Mouse (Mus musculus): Measurements from ENCODE around the gene Rtn4.

The Rtn4 gene

DNA sequence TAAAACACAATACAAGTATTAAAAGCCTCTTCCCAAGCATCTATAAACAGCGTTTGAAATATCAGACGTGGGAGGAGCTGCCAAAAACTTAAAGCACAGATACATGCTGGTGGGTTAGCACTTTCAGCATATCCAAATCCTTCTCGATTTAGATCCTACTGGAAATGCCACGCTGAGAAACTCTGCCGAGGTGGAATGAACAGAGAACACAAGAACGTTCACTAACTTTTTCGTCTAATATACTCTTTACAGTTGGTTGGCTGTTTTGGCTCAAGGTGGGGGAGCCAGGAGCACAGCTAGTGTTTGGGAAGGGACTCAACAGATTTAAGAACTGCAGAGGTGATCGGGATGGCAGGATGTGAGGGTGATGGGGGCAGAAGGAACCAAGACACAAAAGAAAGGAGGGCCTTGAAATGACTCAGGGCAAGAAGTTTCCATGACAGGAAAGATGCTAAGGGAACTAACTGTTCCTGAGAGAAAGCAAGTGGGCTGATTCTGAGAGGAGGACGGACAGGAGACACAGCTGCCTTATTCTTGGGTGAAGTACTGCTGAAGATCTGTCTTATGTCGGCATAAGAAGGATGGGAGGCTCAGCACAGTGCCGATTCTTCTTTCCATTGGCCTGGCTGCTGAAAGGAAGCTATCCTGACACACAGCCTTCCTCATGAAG, 73.7 kb downstream of the Rtn4 start:
- DNase-seq, result no peak

DNA sequence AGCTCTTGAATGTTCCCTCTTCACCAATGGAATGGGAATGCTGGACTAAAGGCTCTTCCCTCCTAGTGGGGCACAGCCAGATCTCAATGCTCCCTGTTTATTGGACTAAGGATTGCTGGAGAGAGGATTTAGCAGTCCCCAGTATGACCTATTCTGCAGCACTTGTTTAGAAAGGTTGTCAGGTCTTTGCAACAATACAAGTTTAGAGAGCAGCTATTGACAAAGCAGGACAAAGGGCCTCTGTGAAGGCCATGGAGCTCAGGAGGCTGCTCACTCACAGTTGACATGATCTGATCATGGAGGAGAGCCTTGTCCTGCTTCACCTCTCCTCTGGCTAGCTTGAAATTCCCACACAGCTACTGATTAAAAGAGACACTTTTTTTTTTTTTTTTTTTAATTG, 75.8 kb downstream of the Rtn4 start:
- DNase-seq, result no peak

DNA sequence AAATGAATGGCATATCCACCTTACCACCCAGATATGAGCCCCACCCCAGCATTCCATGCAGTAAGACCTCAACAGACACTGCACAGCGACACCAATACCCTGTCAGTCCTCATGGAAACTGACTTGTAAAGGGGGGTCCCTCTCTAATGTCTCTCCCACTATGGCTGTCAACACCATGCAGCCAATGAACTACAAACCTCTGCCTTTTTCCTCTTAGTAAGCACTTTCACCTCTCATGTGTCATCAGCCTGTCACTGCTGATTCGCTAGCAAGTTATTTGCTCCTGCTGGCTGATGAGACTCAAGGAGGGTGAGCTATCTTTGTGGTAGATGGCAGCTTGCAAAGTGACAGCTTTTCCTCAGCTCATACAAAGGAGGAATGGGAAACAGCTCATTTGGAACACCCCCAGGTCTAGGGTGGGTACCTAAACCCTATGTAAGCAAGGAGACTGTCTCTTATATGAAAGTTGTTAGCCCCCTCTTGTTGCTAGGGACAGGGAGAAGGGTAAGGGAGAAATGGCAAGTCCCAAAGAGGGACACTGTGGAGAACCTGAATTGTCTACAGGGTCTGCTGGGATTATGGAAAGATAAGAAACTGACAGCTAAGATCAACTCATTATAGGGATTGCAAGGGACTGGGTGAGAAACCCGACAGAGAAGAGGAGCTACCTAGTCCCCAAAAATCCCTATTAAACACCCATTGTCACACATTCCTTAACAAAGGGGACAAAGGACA, 78.1 kb downstream of the Rtn4 start:
- no peak for DNase-seq

DNA sequence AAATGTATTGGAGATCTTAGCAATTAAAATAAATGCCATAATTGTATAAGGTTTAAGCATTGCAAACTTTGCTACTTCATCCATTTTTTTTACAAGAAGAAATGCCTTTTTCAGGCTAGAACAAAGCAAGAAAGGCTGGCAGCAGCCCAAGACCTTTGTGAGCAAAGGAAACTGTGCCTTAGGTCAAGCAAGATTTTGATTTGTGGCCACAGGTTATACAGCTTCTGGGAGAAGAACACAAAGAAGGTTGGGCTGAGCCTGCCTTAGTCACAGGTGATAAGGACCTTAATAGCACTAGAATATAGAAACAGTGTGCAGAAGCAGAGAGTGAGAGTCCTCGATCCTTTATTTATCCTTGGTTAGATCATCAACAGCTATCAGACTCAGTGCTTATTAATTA, 79.5 kb downstream of the Rtn4 start:
- DNase-seq, result no peak

DNA sequence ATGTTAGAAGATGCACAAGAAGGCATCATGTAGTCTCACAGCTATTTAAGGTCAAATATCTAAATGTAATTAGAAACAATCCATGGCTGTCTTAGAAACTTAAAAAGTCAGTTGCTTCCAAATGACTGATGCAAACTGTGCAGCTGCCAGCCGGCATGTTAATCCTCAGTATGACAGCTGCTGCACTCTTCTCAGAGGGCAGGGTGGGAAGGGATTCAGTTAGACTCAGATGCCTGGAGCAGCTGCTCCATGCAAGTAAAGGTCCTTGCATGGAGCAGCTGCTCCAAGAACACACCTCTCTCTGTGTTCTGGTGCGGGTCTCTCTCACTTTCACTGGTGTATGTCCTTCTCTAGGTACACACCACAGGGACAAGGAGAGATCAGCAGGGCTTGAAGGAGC, 81.5 kb downstream of the Rtn4 start:
- no peak for DNase-seq

DNA sequence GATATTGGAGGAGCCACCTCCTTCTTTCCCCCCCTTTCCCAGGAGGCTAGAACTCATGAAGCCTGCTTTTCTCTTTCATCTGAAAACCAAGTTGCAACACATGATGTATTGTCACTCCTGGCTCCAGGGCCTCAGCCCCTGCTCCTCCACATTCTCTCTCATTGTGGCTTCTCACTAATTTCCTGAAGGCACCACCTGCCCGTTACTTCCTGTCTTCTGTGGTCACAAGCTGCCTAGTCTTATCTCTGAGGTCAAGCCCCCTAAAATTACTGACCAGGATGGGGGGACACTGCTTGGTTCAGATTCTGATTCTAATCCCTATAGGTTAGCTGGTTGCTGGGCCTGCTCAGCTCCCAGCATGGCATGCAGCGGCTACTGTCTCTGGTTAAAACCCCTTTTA, 82.0 kb downstream of the Rtn4 start:
- DNase-seq, result no peak

DNA sequence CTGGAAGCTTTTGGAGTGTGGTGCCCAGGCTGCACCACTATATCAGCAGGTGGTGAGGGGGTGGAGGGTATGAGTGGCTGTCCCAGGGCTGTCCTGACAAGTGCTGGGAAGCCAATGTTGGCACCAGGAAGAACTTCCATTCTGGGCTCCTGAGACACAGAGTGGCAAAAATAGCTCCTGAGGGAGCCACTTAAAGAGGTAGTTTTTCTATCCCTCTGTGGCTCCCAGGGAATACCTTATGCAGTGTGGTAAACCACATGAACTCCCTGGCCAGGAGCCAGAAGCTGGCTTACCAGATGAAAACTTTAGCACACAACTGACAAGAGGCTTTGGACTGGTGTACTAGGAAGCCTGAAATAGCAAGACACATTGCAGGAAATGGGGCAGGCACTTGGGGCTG, 85.2 kb downstream of the Rtn4 start:
- no peak for DNase-seq

DNA sequence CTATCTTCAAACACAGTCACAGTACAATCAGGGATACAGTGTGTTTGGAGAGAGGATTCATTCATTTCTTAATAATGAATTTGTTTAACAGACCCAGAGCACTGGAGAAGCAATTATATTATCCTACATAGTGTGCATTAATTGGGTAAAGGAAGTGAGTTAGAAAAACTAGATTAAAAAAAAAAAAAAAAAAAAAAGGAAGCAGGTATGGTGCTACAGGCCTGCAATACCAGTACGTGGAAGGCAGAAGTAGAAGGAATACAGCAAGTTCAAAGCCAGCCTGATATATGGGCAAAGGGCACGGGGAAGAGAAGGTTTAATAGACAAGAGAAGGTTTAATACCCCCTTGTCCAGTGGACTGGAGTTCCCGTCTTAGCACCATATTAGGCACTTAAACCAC, 86.2 kb downstream of the Rtn4 start:
- DNase-seq, result no peak

DNA sequence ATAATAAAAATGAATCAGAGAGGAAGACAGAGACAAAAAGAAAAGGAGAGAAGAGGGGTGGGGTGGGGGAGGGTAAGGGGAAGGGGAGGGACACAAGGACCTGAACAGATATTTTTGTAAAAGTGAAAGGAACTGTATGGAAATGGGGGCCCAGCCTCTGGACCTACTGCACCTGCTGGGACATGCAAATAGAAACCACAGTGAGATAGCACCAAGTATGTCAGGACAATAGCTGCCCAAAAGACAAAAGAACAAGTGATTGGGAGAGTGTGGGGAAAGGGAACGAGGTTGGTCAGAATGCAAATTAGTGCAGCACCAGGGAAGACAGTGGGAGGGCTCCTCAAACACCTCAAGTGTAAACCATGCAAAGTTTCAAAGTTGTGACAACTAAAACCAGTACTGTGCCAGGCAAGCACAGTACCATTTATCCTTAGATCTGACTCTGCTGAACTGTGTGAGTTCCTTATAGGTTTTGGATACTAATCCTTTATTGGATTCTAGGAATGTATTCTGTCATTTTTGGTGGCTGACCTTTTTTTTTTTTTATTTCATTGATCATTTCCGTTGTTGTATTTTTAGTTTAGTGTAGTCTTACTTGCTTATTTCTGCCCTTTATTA, 86.8 kb downstream of the Rtn4 start:
- no peak for DNase-seq

DNA sequence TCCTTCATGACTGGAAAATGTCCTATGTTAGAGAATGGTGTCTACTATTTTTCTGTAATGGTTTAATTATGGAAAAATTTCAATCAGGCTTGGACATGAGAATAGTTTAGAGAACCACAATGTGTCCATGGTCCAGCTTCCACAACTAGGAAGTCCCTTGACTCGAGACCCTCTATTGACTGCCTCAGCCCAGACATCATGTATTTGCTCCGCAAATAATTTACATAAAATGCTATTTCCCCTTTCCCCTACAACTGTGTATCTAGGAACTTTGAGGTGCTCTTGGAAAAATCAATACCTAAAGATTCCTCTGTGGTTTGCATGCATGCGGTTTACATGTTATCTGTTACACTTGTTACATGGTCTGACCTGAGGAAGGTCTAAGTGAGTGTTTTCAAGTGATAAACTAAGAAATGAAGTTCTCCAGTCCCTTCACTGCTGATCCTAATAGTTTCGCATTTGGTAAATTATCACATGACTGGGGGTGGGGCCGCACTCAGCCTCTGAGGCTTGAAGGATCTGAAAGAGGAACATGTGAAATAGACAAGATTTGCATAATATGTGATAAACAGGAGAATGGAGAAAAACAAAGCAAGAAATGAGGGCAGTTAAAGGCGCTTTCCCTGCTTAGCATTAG, 94.0 kb downstream of the Rtn4 start:
- peak; percentile 29 to 54 for DNase-seq

DNA sequence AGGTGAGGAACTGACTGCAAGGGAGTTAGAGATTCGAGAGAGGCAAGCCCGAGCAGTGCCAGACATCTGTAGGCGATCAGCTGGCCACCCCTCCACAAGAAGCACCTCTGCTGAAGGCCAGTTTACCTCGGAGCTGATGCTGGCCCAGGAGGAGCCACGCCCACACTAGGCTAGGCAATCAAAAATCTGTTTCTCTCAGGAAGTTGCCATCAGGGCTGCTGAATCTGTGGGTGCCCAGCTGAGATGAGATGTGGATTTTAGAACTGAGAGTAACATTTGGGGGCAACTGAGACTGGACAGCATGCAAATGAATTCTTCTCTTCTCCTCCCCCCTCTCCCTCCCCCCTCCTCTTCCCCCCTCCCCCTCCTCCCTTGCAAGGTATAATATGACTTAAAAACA, 94.7 kb downstream of the Rtn4 start:
- DNase-seq, result no peak

DNA sequence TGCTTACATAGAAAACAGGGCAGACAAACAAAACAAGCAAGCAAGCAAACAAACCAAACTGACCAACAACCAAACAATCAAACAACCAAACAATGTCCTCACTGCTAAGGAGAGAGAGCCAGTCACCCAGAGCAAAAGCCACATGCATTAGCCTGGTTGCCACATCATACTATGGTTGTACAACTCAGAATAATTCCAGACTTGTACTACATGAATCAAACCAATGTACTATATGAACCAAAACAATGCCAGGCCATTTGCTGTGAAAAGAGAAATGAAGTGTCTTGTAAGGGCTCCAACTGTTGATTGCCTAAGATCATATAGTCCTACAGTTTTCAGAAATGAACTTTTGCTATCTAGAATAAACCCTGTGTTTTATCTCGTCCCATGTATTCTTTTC, 95.8 kb downstream of the Rtn4 start:
- DNase-seq, result no peak

DNA sequence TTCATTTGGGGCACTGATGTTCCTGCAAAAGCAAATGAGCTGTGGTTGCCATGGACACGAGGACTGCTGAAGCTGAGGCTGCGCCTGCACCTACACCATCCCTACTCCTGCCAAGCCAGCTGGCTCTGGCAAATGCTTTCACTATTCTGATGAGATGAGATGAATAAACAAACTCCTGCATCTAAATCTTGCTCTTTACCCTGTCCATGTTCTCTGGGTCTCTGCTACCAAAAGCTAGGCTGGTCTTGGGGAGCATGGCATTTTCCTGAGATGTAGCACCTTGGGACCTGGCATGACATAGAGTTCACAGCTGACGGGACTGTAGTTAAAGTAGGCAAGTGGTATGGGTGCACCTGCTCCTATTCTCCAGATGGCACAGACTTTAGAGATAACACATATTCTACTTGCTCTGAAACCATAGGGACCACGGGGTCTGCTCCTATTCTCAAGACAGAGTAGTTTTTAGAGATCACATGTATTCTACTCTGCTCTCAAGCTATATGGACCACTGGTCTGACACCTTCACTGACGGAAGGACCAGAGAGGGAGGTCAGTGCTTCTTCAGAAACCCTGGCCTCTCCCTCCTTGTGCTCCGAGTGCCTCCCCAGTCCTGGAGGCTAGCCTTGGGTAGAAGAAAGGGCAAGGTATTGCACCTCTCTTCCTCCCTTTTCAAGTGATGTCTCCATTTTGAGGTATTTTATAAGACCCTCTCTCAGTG, 96.3 kb downstream of the Rtn4 start:
- DNase-seq, result no peak

DNA sequence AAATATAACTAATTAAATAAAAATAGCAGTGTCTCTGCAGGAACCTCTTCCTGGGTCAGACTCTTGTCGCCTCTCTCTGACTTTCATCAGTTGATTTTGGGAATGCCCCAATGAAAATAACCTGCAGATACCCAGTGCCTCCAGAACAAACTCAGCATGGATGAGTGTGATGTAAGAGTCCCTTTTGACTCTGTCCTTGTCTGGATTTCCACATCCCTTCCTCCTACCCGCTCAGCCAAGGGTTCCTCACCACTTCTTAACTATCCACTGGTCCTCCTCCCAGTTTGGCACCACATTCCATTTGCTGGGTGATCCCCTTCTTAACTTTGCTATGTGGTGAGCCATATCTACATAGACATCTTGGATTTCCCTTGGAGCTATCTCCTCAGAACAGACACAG, 98.0 kb downstream of the Rtn4 start:
- no peak for DNase-seq
